Mouse (Mus musculus) embryonic fibroblast, embryonic 13.5 days (primary cell): ENCODE measurements around the gene Pde6g. TPM values are rescaled to one million over a fixed set of nuclear protein-coding genes. Genes with fewer than 3 reads are reported as not detected.
A peak's percentile ranks its signal among the peaks of the same experiment; 100 is the strongest.

ENCODE experiments used
- H3K27ac ChIP-seq: 2 replicates; pipeline ENCODE4 v1.5.1; 2012; ENCODE audit warnings: low read length, control low read depth, inconsistent platforms; ENCODE audit not compliant: insufficient read depth
- H3K4me1 ChIP-seq: 2 replicates; pipeline ENCODE4 v1.6.1; 2011; ENCODE audit warnings: low read length; ENCODE audit not compliant: control insufficient read depth, insufficient read depth
- H3K4me3 ChIP-seq: 2 replicates; pipeline ENCODE4 v1.5.1; 2011; ENCODE audit warnings: mild to moderate bottlenecking, control low read depth, low read length; ENCODE audit not compliant: insufficient read depth
- CTCF ChIP-seq: IDR thresholded peaks from 2 replicates; pipeline ENCODE4 v1.5.1; 2011; ENCODE audit warnings: mild to moderate bottlenecking, control low read depth, low read length, moderate library complexity, borderline replicate concordance; ENCODE audit not compliant: insufficient read depth
- POLR2A ChIP-seq: IDR thresholded peaks from 2 replicates; pipeline ENCODE4 v1.6.1; 2011; ENCODE audit warnings: low read depth, mild to moderate bottlenecking, control low read depth, low read length, moderate library complexity
- polyA plus RNA-seq: library from polyadenylated mRNA; stranded (reverse); fragments of >200 nt; gene quantifications from 2 replicates; pipeline ENCODE4 v1.2.4, GENCODE M21; 2011; ENCODE audit warnings: low read depth; ENCODE audit not compliant: missing spikeins, insufficient read length

Pde6g gene
- polyA plus RNA-seq, 1 experiment = not detected

- Histone ChIP-seq H3K4me3 (no peak overlapping the region), H3K4me1 (no peaks in the 10 kb centered on the region), H3K27ac (no peak overlapping the region)
- TF ChIP-seq CTCF = no peak
- no peak for TF ChIP-seq POLR2A
Measured at GRCm38 (mm10) chr11:120454965-120455364, 1.7 kb upstream of the Pde6g start.

GRCm38 (mm10) chr11:120452246-120452645 is 1.1 kb downstream of the Pde6g start:
- H3K4me1 ChIP-seq = no peaks in the 10 kb centered on the region
- no peak overlapping the region for H3K4me3 ChIP-seq
- TF ChIP-seq POLR2A (no peak), CTCF (no peak)
- no peak overlapping the region for H3K27ac ChIP-seq

- TF ChIP-seq CTCF (no peak), POLR2A (no peak)
- Histone ChIP-seq H3K4me1 (no peaks in the 10 kb centered on the region), H3K27ac (no peak overlapping the region), H3K4me3 (no peak overlapping the region)
Measured at GRCm38 (mm10) chr11:120447179-120447578, 6.1 kb downstream of the Pde6g start.

GRCm38 (mm10) chr11:120445475-120445874 is 7.8 kb downstream of the Pde6g start:
- no peak overlapping the region for H3K27ac ChIP-seq
- H3K4me3 ChIP-seq = no peak overlapping the region

GRCm38 (mm10) chr11:120444106-120444505 is 9.2 kb downstream of the Pde6g start:
- Histone ChIP-seq H3K4me3 (no peak overlapping the region), H3K27ac (no peak overlapping the region), H3K4me1 (no peaks in the 10 kb centered on the region)
- no peak for TF ChIP-seq CTCF
- TF ChIP-seq POLR2A = no peak

More at GRCm38 (mm10) chr11:120445475-120445874, 7.8 kb downstream of the Pde6g start:
- no peaks in the 10 kb centered on the region for H3K4me1 ChIP-seq
- no peak for TF ChIP-seq POLR2A
- no peak for TF ChIP-seq CTCF

GRCm38 (mm10) chr11:120442765-120443280 is 10.5 kb downstream of the Pde6g start:
- Histone ChIP-seq H3K27ac (no peak overlapping the region), H3K4me1 (no peaks in the 10 kb centered on the region), H3K4me3 (no peak overlapping the region)
- TF ChIP-seq CTCF = no peak
- TF ChIP-seq POLR2A = no peak

GRCm38 (mm10) chr11:120442344-120442743 is 11.0 kb downstream of the Pde6g start, which contains the start of gene Tspan10:
TSS of gene Tspan10 (plus strand) at chr11:120442644.
- Histone ChIP-seq H3K4me1 (no peaks in the 10 kb centered on the region), H3K27ac (no peak within 1 kb of the TSS), H3K4me3 (no peak within 1 kb of the TSS)
- no peak for TF ChIP-seq POLR2A
- no peak for TF ChIP-seq CTCF

- no peak for TF ChIP-seq CTCF
- no peak for TF ChIP-seq POLR2A
- Histone ChIP-seq H3K4me1 (no peaks in the 10 kb centered on the region; the same call in 1 of the 2 replicates), H3K4me3 (peak overlapping the region; percentile 59), H3K27ac (no peak overlapping the region)
Measured at GRCm38 (mm10) chr11:120437857-120438385, 15.4 kb downstream of the Pde6g start.

GRCm38 (mm10) chr11:120437152-120437856 is 16.0 kb downstream of the Pde6g start, which contains the start of gene Nploc4:
TSS of gene Nploc4 (minus strand) at chr11:120437708.
- H3K4me1 ChIP-seq = no peaks in the 10 kb centered on the region; the same call in 1 of the 2 replicates
- TF ChIP-seq POLR2A (peak; percentile 77), CTCF (no peak)
- peak within 1 kb of the TSS; percentile 56 for H3K27ac ChIP-seq
- H3K4me3 ChIP-seq = peak within 1 kb of the TSS; percentile 84

GRCm38 (mm10) chr11:120426727-120427126 is 26.6 kb downstream of the Pde6g start:
- TF ChIP-seq POLR2A (no peak), CTCF (no peak)
- Histone ChIP-seq H3K4me1 (no peaks in the 10 kb centered on the region), H3K27ac (no peak overlapping the region)

More at GRCm38 (mm10) chr11:120426727-120427126, 26.6 kb downstream of the Pde6g start:
- H3K4me3 ChIP-seq = no peak overlapping the region
